Mouse (Mus musculus) layer of hippocampus, adult 11-12 months (tissue): ENCODE data around the gene Prss28.

ENCODE experiments used
- DNase-seq: peaks from one replicate; pipeline ENCODE4 v3.0.0; 2022; ENCODE audit warnings: low spot score

Gene Prss28

GRCm38 (mm10) chr17:25308346-25308745 is at the start of gene Prss28:
Gene Prss28 (plus strand): TSS chr17:25308646.
- DNase-seq, result no peak

- DNase-seq, result peak; percentile 37
These were observed 44.0 kb upstream of the Prss28 start for GRCm38 (mm10) chr17:25264453-25264852.

GRCm38 (mm10) chr17:25270795-25271335 is 37.6 kb upstream of the Prss28 start:
- DNase-seq, result no peak

GRCm38 (mm10) chr17:25272326-25272725 is 36.1 kb upstream of the Prss28 start:
- no peak for DNase-seq

GRCm38 (mm10) chr17:25272951-25273705 is 35.3 kb upstream of the Prss28 start:
- DNase-seq, result peak; percentile 92

GRCm38 (mm10) chr17:25273706-25274501 is 34.5 kb upstream of the Prss28 start:
- peak; percentile 97 for DNase-seq

- DNase-seq, result no peak
These were observed 33.7 kb upstream of the Prss28 start, which contains the start of gene Ube2i for GRCm38 (mm10) chr17:25274571-25275346. Gene Ube2i (minus strand): TSS chr17:25274622.

GRCm38 (mm10) chr17:25275833-25276232 is 32.6 kb upstream of the Prss28 start:
- no peak for DNase-seq

- DNase-seq, result peak; percentile 52
These were observed 26.3 kb upstream of the Prss28 start for GRCm38 (mm10) chr17:25282133-25282532.

- peak; percentile 72 for DNase-seq
These were observed 23.4 kb upstream of the Prss28 start for GRCm38 (mm10) chr17:25285033-25285432.

GRCm38 (mm10) chr17:25288842-25289241 is 19.6 kb upstream of the Prss28 start:
- peak; percentile 39 for DNase-seq

- no peak for DNase-seq
These were observed 18.0 kb upstream of the Prss28 start for GRCm38 (mm10) chr17:25290411-25290810.

GRCm38 (mm10) chr17:25293495-25293894 is 15.0 kb upstream of the Prss28 start:
- no peak for DNase-seq

GRCm38 (mm10) chr17:25294111-25294510 is 14.3 kb upstream of the Prss28 start:
- DNase-seq, result no peak

GRCm38 (mm10) chr17:25298094-25298493 is 10.4 kb upstream of the Prss28 start, which contains the start of gene Prss34:
Gene Prss34 (plus strand): TSS chr17:25298394.
- DNase-seq, result no peak

- no peak for DNase-seq
These were observed 9.9 kb downstream of the Prss28 start, which contains the start of gene Prss29 for GRCm38 (mm10) chr17:25318354-25318753. Gene Prss29 (plus strand): TSS chr17:25318654.

- DNase-seq, result no peak
These were observed 12.4 kb downstream of the Prss28 start for GRCm38 (mm10) chr17:25320819-25321218.

- no peak for DNase-seq
These were observed 14.5 kb downstream of the Prss28 start for GRCm38 (mm10) chr17:25322930-25323329.

GRCm38 (mm10) chr17:25332321-25332720 is 23.9 kb downstream of the Prss28 start:
- no peak for DNase-seq

- peak; percentile 48 for DNase-seq
These were observed 25.5 kb downstream of the Prss28 start for GRCm38 (mm10) chr17:25333943-25334342.

- DNase-seq, result no peak
These were observed 29.8 kb downstream of the Prss28 start for GRCm38 (mm10) chr17:25338218-25338617.

- DNase-seq, result no peak
These were observed 31.6 kb downstream of the Prss28 start for GRCm38 (mm10) chr17:25340003-25340402.
